Mouse (Mus musculus): ENCODE measurements around the gene Nckap1.
"Not testable (repeated sequence)": the region's sequence is repeated elsewhere in the genome, so short reads cannot be mapped to it uniquely, and the experiment has no call there.

Gene Nckap1

GRCm38 (mm10) chr2:80560773-80561172 is 20.4 kb downstream of the Nckap1 start:
- DNase-seq (ENCODE audit: low spot score), result no peak

GRCm38 (mm10) chr2:80559655-80560054 is 21.5 kb downstream of the Nckap1 start:
- no peak for DNase-seq (ENCODE audit: low spot score)

GRCm38 (mm10) chr2:80554442-80554841 is 26.7 kb downstream of the Nckap1 start:
- DNase-seq (ENCODE audit: low spot score), result no peak

DNA sequence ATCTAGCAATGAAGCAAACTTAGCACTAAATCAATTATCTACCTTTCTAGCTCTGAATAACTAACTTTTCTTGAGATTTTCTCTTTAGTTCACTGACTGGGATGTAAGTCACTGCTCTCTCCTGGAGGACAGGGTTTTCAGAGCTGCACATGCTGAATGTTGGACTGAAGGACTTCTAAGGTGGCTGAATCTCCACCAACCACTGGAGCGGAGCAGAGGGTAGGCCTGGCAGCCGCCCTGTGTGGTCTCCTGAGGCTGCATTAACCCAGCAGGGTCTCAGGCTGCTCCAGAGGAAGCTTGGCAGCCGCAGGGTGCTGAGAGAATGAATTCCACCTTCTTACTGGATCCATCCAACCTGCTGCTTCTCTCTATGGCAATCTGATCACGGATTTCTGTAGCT is 31.5 kb downstream of the Nckap1 start:
- no peak for DNase-seq (ENCODE audit: low spot score)

DNA sequence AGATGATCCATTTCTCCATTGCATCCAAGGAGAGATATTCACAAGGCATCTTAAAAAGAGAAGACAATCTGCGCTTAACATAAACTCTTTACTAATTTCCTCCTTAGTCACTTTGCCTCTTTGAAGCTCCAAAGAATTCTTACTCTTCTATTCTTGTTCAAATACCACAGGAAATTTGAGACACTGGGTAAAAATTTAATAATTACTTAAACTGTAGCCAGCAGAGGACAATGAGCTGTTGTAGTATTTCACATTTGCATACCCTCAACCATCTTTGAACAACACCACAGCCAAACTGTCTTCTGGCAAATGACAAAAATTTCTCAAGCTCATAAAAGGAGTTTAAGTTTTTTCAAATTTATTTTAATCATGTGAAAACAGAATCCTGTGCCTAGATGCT is 33.3 kb downstream of the Nckap1 start:
- no peak for DNase-seq (ENCODE audit: low spot score)

DNA sequence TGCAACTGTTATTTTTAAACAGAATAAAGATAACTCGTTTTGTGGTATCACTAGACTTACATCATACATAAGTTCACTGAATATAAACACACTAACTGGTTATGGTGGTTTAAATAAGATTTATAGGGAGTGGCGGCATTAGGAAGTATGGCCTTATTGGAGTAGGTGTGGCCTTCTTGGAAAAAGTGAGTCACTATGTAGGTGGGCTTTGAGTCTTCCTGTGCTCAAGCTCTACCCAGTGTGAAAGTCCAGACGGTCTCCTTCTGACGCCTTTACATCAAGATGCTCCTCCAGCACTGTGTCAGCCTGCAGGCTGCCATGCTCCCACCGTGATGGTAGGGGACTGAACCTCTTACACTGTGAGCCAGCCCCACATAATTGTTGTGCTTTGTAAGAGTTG is 38.4 kb downstream of the Nckap1 start:
- DNase-seq (ENCODE audit: low spot score), result no peak

DNA sequence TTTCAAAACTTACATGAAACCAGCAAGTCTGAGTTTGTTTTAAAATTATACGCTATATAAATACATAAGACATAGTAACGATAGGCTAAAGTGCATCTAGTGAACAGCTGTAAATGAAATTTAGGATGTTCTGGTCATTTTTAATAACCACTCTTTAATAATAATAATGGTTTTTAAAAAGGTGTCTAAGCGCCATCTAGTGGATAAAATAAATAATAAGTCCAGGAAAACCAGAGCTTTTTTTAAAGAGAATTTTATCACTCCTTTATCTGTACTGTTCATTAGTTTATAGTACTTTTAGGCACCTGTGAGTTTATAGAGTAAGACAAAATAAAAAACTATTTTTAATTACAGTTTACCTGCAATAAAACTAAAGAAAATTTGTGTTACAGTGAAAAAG is 44.0 kb downstream of the Nckap1 start:
- DNase-seq (ENCODE audit: low spot score), result no peak

- no peak for DNase-seq (ENCODE audit: low spot score)
Observed at GRCm38 (mm10) chr2:80536608-80537007, 44.6 kb downstream of the Nckap1 start.

GRCm38 (mm10) chr2:80524275-80524674 is 56.9 kb downstream of the Nckap1 start:
- DNase-seq (ENCODE audit: low spot score), result no peak

DNA sequence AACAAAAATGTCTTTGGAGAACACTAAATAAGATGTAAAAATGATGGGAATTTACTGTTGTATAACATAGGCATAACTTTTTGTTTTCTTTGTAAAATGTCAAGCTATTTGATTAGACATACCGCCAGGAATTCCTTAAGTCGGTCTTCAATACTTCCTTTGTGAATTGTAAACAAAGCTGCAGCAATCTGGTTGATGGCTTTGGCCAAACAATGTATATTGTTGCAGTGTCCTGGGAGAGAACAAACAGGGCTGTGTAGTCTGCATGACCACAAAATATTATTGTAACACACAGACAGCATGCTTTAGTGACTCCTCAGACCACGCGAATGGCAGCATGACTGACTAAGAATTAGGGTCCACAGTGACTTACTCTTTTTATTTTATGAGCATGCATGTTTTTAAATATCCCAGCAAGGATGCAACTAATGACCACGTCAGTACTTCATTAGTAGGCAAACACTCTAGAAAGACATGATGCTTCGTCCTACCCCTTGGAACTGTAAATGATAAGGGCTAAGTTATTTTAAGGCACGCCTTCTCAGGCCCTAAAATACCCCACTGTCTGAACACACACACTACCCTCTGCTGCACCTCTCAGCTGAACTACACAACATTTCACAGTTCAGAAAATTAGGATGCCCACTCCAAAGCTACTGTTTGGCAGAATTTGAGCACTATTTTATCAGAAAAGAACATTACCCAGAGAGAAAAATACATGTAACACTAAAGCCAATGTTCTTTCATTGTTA is 75.0 kb downstream of the Nckap1 start:
- no peak for DNase-seq (ENCODE audit: low spot score)

DNA sequence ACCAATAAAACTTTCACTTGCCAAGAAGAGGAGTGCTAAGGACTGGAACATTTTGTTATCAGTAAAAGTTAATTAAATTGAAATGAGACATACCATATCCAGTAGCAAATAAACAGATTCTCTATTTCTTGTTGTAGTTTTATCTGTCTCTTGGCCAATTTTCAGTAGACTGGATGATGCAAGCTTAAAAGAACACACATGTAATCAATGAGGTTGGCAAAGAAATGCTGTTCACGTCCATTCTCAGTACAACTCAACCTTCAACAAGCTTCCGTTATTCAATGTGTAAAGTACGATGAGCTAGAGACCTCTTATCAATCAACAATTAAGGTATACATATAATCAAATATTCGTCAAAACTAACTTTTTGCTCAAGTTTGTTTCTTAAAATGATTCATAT is 79.0 kb downstream of the Nckap1 start:
- DNase-seq (ENCODE audit: low spot score), result no peak

DNA sequence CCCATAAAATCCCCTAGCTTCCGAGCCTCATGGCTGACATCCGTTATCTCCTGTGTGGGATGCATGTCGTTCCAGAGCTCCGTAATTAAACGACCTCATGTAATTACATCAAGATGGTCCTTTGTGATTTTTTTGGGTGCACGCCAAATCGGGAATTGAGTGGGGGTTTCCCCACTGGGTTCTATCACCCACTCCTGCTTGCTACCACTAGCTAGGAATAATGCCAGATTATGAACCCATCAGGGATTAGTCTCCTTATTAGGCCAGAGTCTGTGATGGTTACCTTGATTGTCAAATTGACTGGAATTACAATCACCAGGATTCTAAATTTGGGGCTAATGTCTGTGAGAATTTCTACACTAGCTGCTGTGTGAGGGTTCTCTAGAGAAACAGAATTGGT is 85.9 kb downstream of the Nckap1 start:
- not testable (repeated sequence) for DNase-seq (ENCODE audit: low spot score)

GRCm38 (mm10) chr2:80486851-80487250 is 94.3 kb downstream of the Nckap1 start:
- no peak for DNase-seq (ENCODE audit: low spot score)

GRCm38 (mm10) chr2:80484951-80485350 is 96.2 kb downstream of the Nckap1 start:
- no peak for DNase-seq (ENCODE audit: low spot score)

GRCm38 (mm10) chr2:80475831-80476230 is 105.3 kb downstream of the Nckap1 start:
- DNase-seq (ENCODE audit: low spot score), result no peak

DNA sequence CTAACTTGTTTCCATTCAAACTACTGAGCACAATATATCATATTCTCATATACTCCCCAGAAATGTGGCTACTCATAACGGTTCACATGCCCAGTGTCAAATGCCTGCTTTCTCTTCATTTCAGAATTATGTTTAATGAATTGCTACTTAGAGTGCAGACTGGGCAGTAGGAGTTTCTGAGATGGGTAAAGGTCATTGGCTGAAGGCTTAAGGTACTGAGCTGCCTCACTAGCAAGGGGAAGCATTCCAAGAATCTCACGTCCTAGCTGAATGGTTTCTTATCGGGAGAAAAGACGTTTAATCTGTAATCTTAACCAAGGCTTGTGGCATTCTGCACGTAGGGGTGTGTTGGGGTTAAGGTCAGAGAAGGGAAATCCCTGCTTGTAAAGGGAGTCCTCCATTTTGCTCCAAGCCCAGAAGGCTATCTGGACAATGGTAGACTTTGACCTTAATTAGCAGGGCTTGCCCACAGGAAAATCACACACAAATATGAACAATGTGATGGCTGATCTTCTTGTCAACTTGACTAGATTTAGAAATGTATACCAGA is 106.9 kb downstream of the Nckap1 start:
- no peak for DNase-seq (ENCODE audit: low spot score)

DNA sequence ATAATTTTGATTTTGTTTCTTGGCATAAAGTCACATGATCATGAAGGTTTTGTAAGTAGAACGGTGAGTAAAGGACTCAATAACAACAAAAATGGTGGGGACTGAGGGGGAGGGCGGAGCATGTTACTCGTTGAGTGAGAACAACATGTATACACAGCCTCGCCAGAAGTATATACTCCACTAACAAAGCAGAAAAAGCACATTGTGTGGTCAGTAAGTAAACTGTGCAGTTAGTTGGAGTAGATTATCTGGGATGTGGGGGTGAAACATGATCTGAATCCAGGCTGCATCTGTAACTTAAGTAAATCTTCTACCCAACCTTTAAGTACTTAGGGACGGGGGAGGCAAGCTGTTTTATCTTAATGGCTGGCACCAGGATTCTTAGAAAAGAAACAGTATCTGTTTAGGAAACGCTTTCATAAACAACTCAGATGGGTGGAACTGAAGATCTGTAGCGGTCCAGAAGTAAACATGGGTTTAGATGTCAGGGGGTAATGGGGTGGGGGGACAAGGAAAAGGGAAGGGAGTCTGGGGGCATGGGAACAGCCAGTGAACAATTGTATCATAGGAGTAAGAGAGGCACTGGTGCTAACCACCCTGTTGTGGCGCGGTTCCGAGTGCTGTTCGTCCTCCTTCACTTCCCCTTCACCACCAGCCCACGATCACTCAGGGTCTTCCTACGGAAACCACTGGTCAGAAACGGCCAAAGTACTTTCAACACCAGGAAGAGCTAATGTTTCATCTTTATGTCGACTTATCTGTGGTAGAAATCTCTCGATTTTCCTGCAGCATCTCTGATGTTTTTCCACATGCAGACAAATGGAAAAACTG is 115.0 kb downstream of the Nckap1 start:
- no peak for DNase-seq (ENCODE audit: low spot score)

GRCm38 (mm10) chr2:80461827-80462226 is 119.4 kb downstream of the Nckap1 start:
- peak; percentile 25 for DNase-seq (ENCODE audit: low spot score)

Measured in testis, postnatal 14 days (tissue).